ENCODE assay signal across 17 mouse cellular contexts in genomic region chr4:13335810-13336311, GRCm38 (mm10).
A peak's percentile ranks its signal among the peaks of the same experiment; 100 is the strongest.
DNase-seq lines count a peak whose midpoint lies in the region; ATAC-seq lines count a peak whose summit lies in the region.
"Had no signal": no experiment of that assay in that cellular context is flagged by ENCODE, and none has a peak within 500 bp of the region (broad histone marks: within the 10 kb centered on the region; RNA-seq: fewer than 3 reads in every experiment).

No protein-coding gene starts in this region.

- H3K27ac ChIP-seq in forebrain, embryonic 11.5 days (ENCODE audit: low read depth, low read length): peak overlapping the region; percentile 15; the same call in 1 of the 2 replicates
- no peak overlapping the region for H3K27ac ChIP-seq in hindbrain, embryonic 16.5 days (ENCODE audit: low read depth, low read length)
- H3K27ac ChIP-seq in midbrain, embryonic 14.5 days (replicated peaks; ENCODE audit: low read depth, low read length): no peak overlapping the region
- H3K27ac ChIP-seq in kidney, embryonic 16.5 days (ENCODE audit: low read length): no peak overlapping the region
- H3K27ac ChIP-seq: hindbrain, embryonic 15.5 days; stomach, postnatal 0 days had no signal

- 74% methylated on average over 12 of the region's 12 CpGs for WGBS in forebrain, embryonic 11.5 days
- 62% methylated on average over 12 of the region's 12 CpGs for WGBS in hindbrain, embryonic 16.5 days
- WGBS in midbrain, embryonic 14.5 days: 44% methylated on average over 12 of the region's 12 CpGs
- WGBS in kidney, embryonic 16.5 days: 78% methylated on average over 12 of the region's 12 CpGs

- H3K4me2 ChIP-seq in forebrain, embryonic 11.5 days (ENCODE audit: low read depth, low read length, severe bottlenecking): no peak overlapping the region
- no peak overlapping the region for H3K4me2 ChIP-seq in hindbrain, embryonic 16.5 days (ENCODE audit: low read length)
- H3K4me2 ChIP-seq in midbrain, embryonic 14.5 days (ENCODE audit: low read length): peak overlapping the region; percentile 21
- H3K4me2 ChIP-seq in kidney, embryonic 16.5 days (replicated peaks; ENCODE audit: low read depth, low read length): no peak overlapping the region
- H3K4me2 ChIP-seq: hindbrain, embryonic 15.5 days had no signal

- H3K9me3 ChIP-seq in forebrain, embryonic 11.5 days (ENCODE audit: control insufficient read depth, low read length): no peaks in the 10 kb centered on the region
- no peaks in the 10 kb centered on the region for H3K9me3 ChIP-seq in hindbrain, embryonic 16.5 days (ENCODE audit: control insufficient read depth, low read length)
- H3K9me3 ChIP-seq in midbrain, embryonic 14.5 days (ENCODE audit: control insufficient read depth, low read length): no peaks in the 10 kb centered on the region
- H3K9me3 ChIP-seq in kidney, embryonic 16.5 days (ENCODE audit: low read length): no peaks in the 10 kb centered on the region
- H3K9me3 ChIP-seq: hindbrain, embryonic 15.5 days; megakaryocyte, embryonic 14.5 days had no signal

- no peaks in the 10 kb centered on the region for H3K27me3 ChIP-seq in forebrain, embryonic 11.5 days (ENCODE audit: control insufficient read depth, insufficient read depth, low read length)
- H3K27me3 ChIP-seq in hindbrain, embryonic 16.5 days (replicated peaks; ENCODE audit: control insufficient read depth, insufficient read depth, low read length): no peaks in the 10 kb centered on the region
- H3K27me3 ChIP-seq in midbrain, embryonic 14.5 days (ENCODE audit: control insufficient read depth, insufficient read depth, low read length): no peaks in the 10 kb centered on the region
- no peaks in the 10 kb centered on the region for H3K27me3 ChIP-seq in kidney, embryonic 16.5 days (ENCODE audit: insufficient read depth, low read length)
- H3K27me3 ChIP-seq: hindbrain, embryonic 15.5 days; megakaryocyte, embryonic 14.5 days had no signal

- no peak overlapping the region for H3K4me3 ChIP-seq in forebrain, embryonic 11.5 days (ENCODE audit: low read depth, low read length)
- no peak overlapping the region for H3K4me3 ChIP-seq in hindbrain, embryonic 16.5 days (ENCODE audit: low read length)
- H3K4me3 ChIP-seq in midbrain, embryonic 14.5 days (replicated peaks; ENCODE audit: low read depth, low read length): no peak overlapping the region
- no peak overlapping the region for H3K4me3 ChIP-seq in kidney, embryonic 16.5 days (ENCODE audit: low read length)
- H3K4me3 ChIP-seq: hindbrain, embryonic 15.5 days; megakaryocyte, embryonic 14.5 days had no signal

- ATAC-seq in forebrain, embryonic 11.5 days (replicated peaks; ENCODE audit: low FRiP score): peak; percentile 28; the same call in 1 of the 2 replicates
- 0 out of 2 replicates have a peak, but pooled peaks have one; percentile 21 for ATAC-seq in hindbrain, embryonic 16.5 days
- ATAC-seq in midbrain, embryonic 14.5 days (ENCODE audit: low FRiP score, low TSS enrichment): no peak
- ATAC-seq in kidney, embryonic 16.5 days (ENCODE audit: low FRiP score, low TSS enrichment): no peak
- ATAC-seq: activated CD4-positive, CD25-positive, alpha-beta regulatory T cell, adult 4 months; CD4-positive, CD25-positive, alpha-beta regulatory T cell, adult 4 months; liver, postnatal 0 days had no signal

- H3K36me3 ChIP-seq in forebrain, embryonic 11.5 days (ENCODE audit: control insufficient read depth, insufficient read depth, low read length): no peaks in the 10 kb centered on the region
- H3K36me3 ChIP-seq in hindbrain, embryonic 16.5 days (ENCODE audit: control insufficient read depth, insufficient read depth, low read length): no peaks in the 10 kb centered on the region
- no peaks in the 10 kb centered on the region for H3K36me3 ChIP-seq in midbrain, embryonic 14.5 days (ENCODE audit: control insufficient read depth, insufficient read depth, low read length)
- H3K36me3 ChIP-seq in kidney, embryonic 16.5 days (ENCODE audit: insufficient read depth, low read length): no peaks in the 10 kb centered on the region
- H3K36me3 ChIP-seq: hindbrain, embryonic 15.5 days had no signal

- peaks cover 3% of the 10 kb centered on the region; the same call in 1 of the 2 replicates for H3K4me1 ChIP-seq in forebrain, embryonic 11.5 days (replicated peaks; ENCODE audit: control insufficient read depth, insufficient read depth, low read length)
- H3K4me1 ChIP-seq in hindbrain, embryonic 16.5 days (ENCODE audit: control insufficient read depth, insufficient read depth, low read depth, low read length): peaks cover 5% of the 10 kb centered on the region
- peaks cover 26% of the 10 kb centered on the region for H3K4me1 ChIP-seq in midbrain, embryonic 14.5 days (ENCODE audit: control insufficient read depth, insufficient read depth, low read length)
- H3K4me1 ChIP-seq in kidney, embryonic 16.5 days (ENCODE audit: insufficient read depth, low read length): no peaks in the 10 kb centered on the region
- H3K4me1 ChIP-seq: megakaryocyte, embryonic 14.5 days had no signal

- intact Hi-C loops in heart, postnatal 36 days (cut with DNase I): no loop called here

- peak; percentile 21 for DNase-seq in embryo, embryonic 10.5 days (ENCODE audit: low spot score)
- DNase-seq in embryo, embryonic 9.5 days (ENCODE audit: extremely low spot score): no peak
- DNase-seq in forebrain, embryonic 11.5 days (ENCODE audit: low spot score): no peak
- peak; percentile 24 for DNase-seq in midbrain, embryonic 14.5 days
- DNase-seq in urinary bladder, adult 18-20 months (ENCODE audit: low spot score in 2 of 2): no peak
- DNase-seq in heart, postnatal 36 days: no peak
- DNase-seq: kidney, adult 11 months; kidney, postnatal 10 days; liver, postnatal 0 days; right cerebral cortex, postnatal 4 days had no signal

- H3K9ac ChIP-seq in forebrain, embryonic 11.5 days (ENCODE audit: low read length): no peak overlapping the region
- no peak overlapping the region for H3K9ac ChIP-seq in hindbrain, embryonic 16.5 days (ENCODE audit: low read depth, low read length)
- H3K9ac ChIP-seq in midbrain, embryonic 14.5 days (replicated peaks; ENCODE audit: low read length): no peak overlapping the region
- H3K9ac ChIP-seq in kidney, embryonic 16.5 days (replicated peaks; ENCODE audit: low read length): no peak overlapping the region
- H3K9ac ChIP-seq: hindbrain, embryonic 15.5 days; liver, postnatal 0 days had no signal

Comparison
In these comparisons a context has a peak if more than half of its experiments do, and no peak if none do; other contexts are left out.
1. DNase-seq: peak in embryo, embryonic 10.5 days (single experiment) and midbrain, embryonic 14.5 days (single experiment); none in embryo, embryonic 9.5 days (single experiment), forebrain, embryonic 11.5 days (single experiment), urinary bladder, adult 18-20 months (0 of 2) and heart, postnatal 36 days (0 of 2).
2. ATAC-seq: peak in forebrain, embryonic 11.5 days (single experiment) and hindbrain, embryonic 16.5 days (single experiment); none in midbrain, embryonic 14.5 days (single experiment) and kidney, embryonic 16.5 days (single experiment).